Mouse (Mus musculus) C2C12 (cell line): Measurements from ENCODE around the gene Zfp771. TPM values are rescaled to one million over a fixed set of nuclear protein-coding genes. Genes with fewer than 3 reads are reported as not detected.

Experiments
- H3K27me3 ChIP-seq: one replicate; pipeline ENCODE4 v1.6.1; 2011; ENCODE audit not compliant: control insufficient read depth, insufficient read depth, insufficient read length
- H3K36me3 ChIP-seq: one replicate; pipeline ENCODE4 v1.6.1; 2011; ENCODE audit not compliant: control insufficient read depth, insufficient read depth
- H3K4me3 ChIP-seq: one replicate; pipeline ENCODE4 v1.5.1; 2011; ENCODE audit warnings: mild to moderate bottlenecking, control low read depth; ENCODE audit not compliant: poor library complexity, insufficient read depth, severe bottlenecking
- H3K79me2 ChIP-seq: one replicate; pipeline ENCODE4 v1.6.1; 2011; ENCODE audit not compliant: control insufficient read depth, insufficient read depth
- H3K79me3 ChIP-seq: one replicate; pipeline ENCODE4 v1.6.1; 2011; ENCODE audit warnings: low read depth, control low read depth
- H3ac ChIP-seq: one replicate; pipeline ENCODE3; 2011; ENCODE audit warnings: low read depth; ENCODE audit not compliant: control insufficient read depth, insufficient read length
- CEBPB ChIP-seq: IDR thresholded peaks from one replicate; pipeline ENCODE4 v1.6.1; 2011; ENCODE audit warnings: low read depth, mild to moderate bottlenecking, control low read depth, moderate library complexity
- CTCF ChIP-seq: IDR thresholded peaks from one replicate; pipeline ENCODE4 v1.5.1; 2011; ENCODE audit not compliant: control insufficient read depth, insufficient read depth, insufficient read length
- FOSL1 ChIP-seq: IDR thresholded peaks from one replicate; pipeline ENCODE4 v1.8.0; 2011; ENCODE audit warnings: mild to moderate bottlenecking, low read length; ENCODE audit not compliant: poor library complexity, insufficient read depth, severe bottlenecking
- MAX ChIP-seq: IDR thresholded peaks from one replicate; pipeline ENCODE4 v1.6.1; 2011; ENCODE audit warnings: mild to moderate bottlenecking, control low read depth
- MYOD1 ChIP-seq: IDR thresholded peaks from one replicate; pipeline ENCODE4 v1.6.1; 2011; ENCODE audit warnings: low read depth; ENCODE audit not compliant: control insufficient read depth, insufficient read length
- MYOG ChIP-seq: IDR thresholded peaks from one replicate; pipeline ENCODE4 v1.6.1; 2011; ENCODE audit not compliant: control insufficient read depth, insufficient read length; ENCODE audit errors: extremely low read depth
- USF1 ChIP-seq: IDR thresholded peaks from one replicate; pipeline ENCODE4 v1.6.1; 2011; ENCODE audit warnings: low read depth, mild to moderate bottlenecking, control low read depth, moderate library complexity
- polyA plus RNA-seq: library from polyadenylated mRNA; unstranded; fragments of >200 nt; fragmentation: generic; extraction: Trizol; gene quantifications from one replicate; pipeline ENCODE4 v1.2.1, GENCODE M21; 2012; ENCODE audit warnings: missing spikeins

The Zfp771 gene
- polyA plus RNA-seq, 1 experiment: 38.0 TPM

GRCm38 (mm10) chr7:127253341-127253740 is 9.3 kb downstream of the Zfp771 start:
- no peak overlapping the region for H3K4me3 ChIP-seq

DNA sequence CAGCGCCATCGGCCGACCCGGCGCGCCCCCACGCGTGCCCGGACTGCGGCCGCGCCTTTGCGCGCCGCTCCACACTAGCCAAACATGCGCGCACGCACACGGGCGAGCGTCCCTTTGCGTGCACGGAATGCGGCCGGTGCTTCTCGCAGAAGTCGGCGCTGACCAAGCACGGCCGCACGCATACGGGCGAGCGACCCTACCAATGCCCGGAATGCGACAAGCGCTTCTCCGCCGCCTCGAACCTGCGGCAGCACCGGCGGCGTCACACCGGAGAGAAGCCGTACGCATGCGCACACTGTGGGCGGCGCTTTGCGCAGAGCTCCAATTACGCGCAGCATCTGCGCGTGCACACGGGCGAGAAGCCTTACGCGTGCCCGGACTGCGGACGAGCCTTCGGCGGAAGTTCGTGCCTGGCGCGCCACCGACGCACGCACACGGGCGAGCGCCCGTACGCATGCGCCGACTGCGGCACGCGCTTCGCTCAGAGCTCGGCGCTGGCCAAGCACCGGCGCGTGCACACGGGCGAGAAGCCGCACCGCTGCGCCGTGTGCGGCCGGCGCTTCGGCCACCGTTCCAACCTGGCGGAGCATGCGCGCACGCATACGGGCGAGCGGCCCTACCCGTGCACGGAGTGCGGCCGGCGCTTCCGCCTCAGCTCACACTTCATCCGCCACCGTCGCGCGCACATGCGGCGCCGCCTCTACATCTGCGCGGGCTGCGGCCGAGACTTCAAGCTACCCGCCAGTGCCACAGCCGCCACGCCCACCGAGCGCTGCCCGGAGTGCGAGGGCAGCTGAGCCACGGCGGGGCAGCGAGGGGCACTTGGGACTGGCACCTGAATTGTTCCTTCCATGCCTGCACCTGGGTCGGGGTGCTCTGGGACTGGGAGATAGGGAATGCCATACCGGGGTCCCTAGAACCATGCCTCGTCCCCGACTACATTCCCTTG is 10.0 kb downstream of the Zfp771 start:
- peak overlapping the region; percentile 64 for H3ac ChIP-seq
- H3K36me3 ChIP-seq: peaks cover 13% of the 10 kb centered on the region
- TF ChIP-seq MYOG: peak; percentile 16
- TF ChIP-seq USF1: no peak
- TF ChIP-seq CTCF: no peak
- TF ChIP-seq CEBPB: no peak
- TF ChIP-seq MAX: peak; percentile 91
- no peak for TF ChIP-seq MYOD1
- peak overlapping the region; percentile 23 for H3K4me3 ChIP-seq
- peaks cover 6% of the 10 kb centered on the region for H3K79me2 ChIP-seq
- H3K79me3 ChIP-seq: no peaks in the 10 kb centered on the region
- no peaks in the 10 kb centered on the region for H3K27me3 ChIP-seq

More at GRCm38 (mm10) chr7:127253341-127253740, 9.3 kb downstream of the Zfp771 start:
- Histone ChIP-seq H3K36me3 (peaks cover 13% of the 10 kb centered on the region), H3K79me2 (no peaks in the 10 kb centered on the region), H3K27me3 (no peaks in the 10 kb centered on the region), H3K79me3 (no peaks in the 10 kb centered on the region), H3ac (no peak overlapping the region)
- TF ChIP-seq FOSL1 (no peak), MAX (no peak), MYOD1 (no peak), CEBPB (no peak), MYOG (no peak), USF1 (no peak), CTCF (no peak)

GRCm38 (mm10) chr7:127255008-127255407 is 10.9 kb downstream of the Zfp771 start:
- Histone ChIP-seq H3K27me3 (no peaks in the 10 kb centered on the region), H3ac (no peak overlapping the region), H3K79me2 (peaks cover 14% of the 10 kb centered on the region), H3K79me3 (peaks cover 2% of the 10 kb centered on the region), H3K4me3 (no peak overlapping the region), H3K36me3 (peaks cover 13% of the 10 kb centered on the region)
- no peak for TF ChIP-seq MYOD1
- no peak for TF ChIP-seq USF1
- no peak for TF ChIP-seq CTCF
- TF ChIP-seq CEBPB: no peak
- TF ChIP-seq FOSL1: no peak
- no peak for TF ChIP-seq MAX
- TF ChIP-seq MYOG: no peak

GRCm38 (mm10) chr7:127255965-127256364 is 11.9 kb downstream of the Zfp771 start:
- Histone ChIP-seq H3K79me2 (peaks cover 17% of the 10 kb centered on the region), H3K4me3 (no peak overlapping the region), H3ac (no peak overlapping the region), H3K36me3 (peaks cover 13% of the 10 kb centered on the region), H3K27me3 (no peaks in the 10 kb centered on the region), H3K79me3 (peaks cover 5% of the 10 kb centered on the region)
- TF ChIP-seq MYOD1 (no peak), MAX (no peak), MYOG (no peak), CEBPB (no peak), USF1 (no peak), CTCF (no peak), FOSL1 (no peak)

- Histone ChIP-seq H3K79me3 (peaks cover 5% of the 10 kb centered on the region), H3K27me3 (no peaks in the 10 kb centered on the region), H3K79me2 (peaks cover 17% of the 10 kb centered on the region), H3ac (no peak overlapping the region), H3K36me3 (peaks cover 13% of the 10 kb centered on the region), H3K4me3 (no peak overlapping the region)
- TF ChIP-seq FOSL1 (no peak), MYOG (no peak), MAX (no peak), CTCF (no peak), CEBPB (no peak), USF1 (no peak), MYOD1 (no peak)
These were observed 12.4 kb downstream of the Zfp771 start for GRCm38 (mm10) chr7:127256518-127256917.
